Mouse (Mus musculus): ENCODE measurements at regions not wholly inside any gene's neighbourhood (a gene's known extent, or its start where the extent isn't known, plus 50 kb on each side); places are given as distances from the start of the nearest gene placed in this dataset.

- TF ChIP-seq CTCF (IDR thresholded peaks at IDR 0.05; ENCODE audit: low read depth) (no peak), EP300 (IDR thresholded peaks at IDR 0.05; ENCODE audit: low read depth) (no peak)
These were observed 50.4 kb upstream of the Atp1b1 start for GRCm38 (mm10) chr1:164508556-164508955.
